Mouse (Mus musculus) spleen, postnatal 10 days (tissue): ENCODE measurements around the gene Ndufa3.

Experiments
- DNase-seq, 2 experiments: peaks; one replicate each; pipeline ENCODE4 v3.0.0; 2021 to 2022; ENCODE audit warnings: low spot score in 2 of 2

Gene Ndufa3

GRCm38 (mm10) chr7:3610437-3610836 lies 6.7 kb upstream of the Ndufa3 start:
- DNase-seq: no peak

GRCm38 (mm10) chr7:3611006-3611405 lies 6.2 kb upstream of the Ndufa3 start:
- no peak for DNase-seq

GRCm38 (mm10) chr7:3614021-3614420 lies 3.2 kb upstream of the Ndufa3 start:
- no peak for DNase-seq

GRCm38 (mm10) chr7:3616057-3616388 lies 1.1 kb upstream of the Ndufa3 start, which contains the start of gene Oscar:
Gene Oscar, minus strand, starts transcription at chr7:3616157.
- no peak for DNase-seq

GRCm38 (mm10) chr7:3616389-3617241 lies 558 bp upstream of the Ndufa3 start:
- peak in 1 of 2 experiments; percentile 43 for DNase-seq

- peak in 1 of 2 experiments; percentile 17 for DNase-seq
Measured at GRCm38 (mm10) chr7:3629030-3629429, 11.9 kb downstream of the Ndufa3 start.

- peak; percentile 88 to 92 for DNase-seq
Measured at GRCm38 (mm10) chr7:3629543-3630477, 12.6 kb downstream of the Ndufa3 start, which contains the start of the genes Tfpt and Prpf31. Gene Tfpt, minus strand, starts transcription at chr7:3629929. Gene Prpf31, plus strand, starts transcription at chr7:3629985.

GRCm38 (mm10) chr7:3630478-3630815 lies 13.3 kb downstream of the Ndufa3 start:
- DNase-seq: no peak

- DNase-seq: no peak
Measured at GRCm38 (mm10) chr7:3643412-3643811, 26.2 kb downstream of the Ndufa3 start.

GRCm38 (mm10) chr7:3643843-3644242 lies 26.7 kb downstream of the Ndufa3 start:
- no peak for DNase-seq

- peak in 1 of 2 experiments; percentile 94 for DNase-seq
Measured at GRCm38 (mm10) chr7:3644348-3644671, 27.1 kb downstream of the Ndufa3 start.

- peak; percentile 93 to 97 for DNase-seq
Measured at GRCm38 (mm10) chr7:3644672-3645487, 27.7 kb downstream of the Ndufa3 start, which contains the start of gene Cnot3. Gene Cnot3, plus strand, starts transcription at chr7:3645268.

- DNase-seq: no peak
Measured at GRCm38 (mm10) chr7:3645488-3646025, 28.4 kb downstream of the Ndufa3 start.

- DNase-seq: no peak
Measured at GRCm38 (mm10) chr7:3646188-3646587, 29.0 kb downstream of the Ndufa3 start.

GRCm38 (mm10) chr7:3646641-3647040 lies 29.5 kb downstream of the Ndufa3 start:
- DNase-seq: peak in 1 of 2 experiments; percentile 24

GRCm38 (mm10) chr7:3656966-3657365 lies 39.8 kb downstream of the Ndufa3 start:
- DNase-seq: no peak

GRCm38 (mm10) chr7:3658578-3658977 lies 41.4 kb downstream of the Ndufa3 start:
- no peak for DNase-seq

GRCm38 (mm10) chr7:3664524-3665214 lies 47.5 kb downstream of the Ndufa3 start:
- DNase-seq: peak in 1 of 2 experiments; percentile 25

- DNase-seq: peak; percentile 84 to 94
Measured at GRCm38 (mm10) chr7:3665215-3666114, 48.3 kb downstream of the Ndufa3 start, which contains the start of gene Leng1. Gene Leng1, minus strand, starts transcription at chr7:3665840.
